Mouse (Mus musculus): ENCODE data around the gene Cdk8. TPM values are rescaled to one million over a fixed set of nuclear protein-coding genes. Genes with fewer than 3 reads are reported as not detected.

Cdk8 gene
- polyA plus RNA-seq, 1 experiment from 2014 or later, result 35.1 TPM

- H3K9ac ChIP-seq (ENCODE audit: low read length), result no peak overlapping the region
- no peak overlapping the region for H3K4me3 ChIP-seq (ENCODE audit: low read depth, low read length)
- no peaks in the 10 kb centered on the region for H3K27me3 ChIP-seq (replicated peaks; ENCODE audit: control insufficient read depth, insufficient read depth, low read length)
- DNase-seq (ENCODE audit: low spot score) (no peak), ATAC-seq (replicated peaks; ENCODE audit: low FRiP score, low TSS enrichment, low read depth) (no peak)
- no peak overlapping the region for H3K27ac ChIP-seq (ENCODE audit: low read depth)
- H3K9me3 ChIP-seq (ENCODE audit: control insufficient read depth, low read length), result 0 out of 2 replicates have a peak, but pooled peaks cover 3% of the 10 kb centered on the region
- no peak overlapping the region for H3K4me2 ChIP-seq (ENCODE audit: low read length)
- H3K36me3 ChIP-seq (ENCODE audit: control insufficient read depth, insufficient read depth, low read length), result peaks cover 10% of the 10 kb centered on the region
- no peaks in the 10 kb centered on the region for H3K4me1 ChIP-seq (replicated peaks; ENCODE audit: control insufficient read depth, insufficient read depth, low read length)
Measured at GRCm38 (mm10) chr5:146199073-146199472, 32.0 kb upstream of the Cdk8 start.

GRCm38 (mm10) chr5:146199540-146199939 lies 31.5 kb upstream of the Cdk8 start:
- Histone ChIP-seq H3K9me3 (ENCODE audit: control insufficient read depth, low read length) (0 out of 2 replicates have a peak, but pooled peaks cover 3% of the 10 kb centered on the region), H3K36me3 (ENCODE audit: control insufficient read depth, insufficient read depth, low read length) (peaks cover 15% of the 10 kb centered on the region), H3K27me3 (replicated peaks; ENCODE audit: control insufficient read depth, insufficient read depth, low read length) (no peaks in the 10 kb centered on the region), H3K4me2 (ENCODE audit: low read length) (no peak overlapping the region), H3K4me3 (ENCODE audit: low read depth, low read length) (no peak overlapping the region), H3K9ac (ENCODE audit: low read length) (no peak overlapping the region), H3K4me1 (replicated peaks; ENCODE audit: control insufficient read depth, insufficient read depth, low read length) (no peaks in the 10 kb centered on the region), H3K27ac (ENCODE audit: low read depth) (no peak overlapping the region)
- ATAC-seq (replicated peaks; ENCODE audit: low FRiP score, low TSS enrichment, low read depth), result no peak
- 86% methylated on average over 2 of the region's 2 CpGs for WGBS
- DNase-seq (ENCODE audit: low spot score), result no peak

DNA sequence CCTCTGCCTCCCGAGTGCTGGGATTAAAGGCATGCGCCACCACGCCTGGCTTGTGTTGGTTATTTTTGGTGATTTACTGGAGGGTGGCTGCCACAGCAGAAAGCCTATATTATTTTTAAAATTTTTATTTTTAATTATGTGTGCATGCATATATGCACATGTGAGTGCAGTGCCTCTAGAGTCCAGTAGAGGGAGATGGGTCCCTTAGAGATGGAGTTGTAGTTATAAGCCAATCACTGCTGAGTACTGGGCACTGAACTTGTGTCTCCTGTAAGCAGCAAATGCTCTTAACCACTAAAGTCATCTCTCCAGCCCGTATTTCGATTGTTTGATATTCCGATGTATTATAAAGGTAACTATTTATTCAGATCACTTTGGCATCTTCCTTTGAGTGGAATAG lies 30.4 kb upstream of the Cdk8 start:
- Histone ChIP-seq H3K36me3 (ENCODE audit: control insufficient read depth, insufficient read depth, low read length) (peaks cover 25% of the 10 kb centered on the region), H3K4me2 (ENCODE audit: low read length) (no peak overlapping the region), H3K4me3 (ENCODE audit: low read depth, low read length) (no peak overlapping the region), H3K4me1 (replicated peaks; ENCODE audit: control insufficient read depth, insufficient read depth, low read length) (no peaks in the 10 kb centered on the region), H3K9me3 (ENCODE audit: control insufficient read depth, low read length) (0 out of 2 replicates have a peak, but pooled peaks cover 3% of the 10 kb centered on the region), H3K27me3 (replicated peaks; ENCODE audit: control insufficient read depth, insufficient read depth, low read length) (no peaks in the 10 kb centered on the region), H3K9ac (ENCODE audit: low read length) (no peak overlapping the region), H3K27ac (ENCODE audit: low read depth) (no peak overlapping the region)
- WGBS, result 98% methylated on average over 6 of the region's 6 CpGs
- no peak for DNase-seq (ENCODE audit: low spot score)
- ATAC-seq (replicated peaks; ENCODE audit: low FRiP score, low TSS enrichment, low read depth), result no peak

- no peaks in the 10 kb centered on the region for H3K4me1 ChIP-seq (replicated peaks; ENCODE audit: control insufficient read depth, insufficient read depth, low read length)
- WGBS, result 82% methylated on average over 2 of the region's 2 CpGs
- no peak overlapping the region for H3K4me2 ChIP-seq (ENCODE audit: low read length)
- no peak overlapping the region for H3K4me3 ChIP-seq (ENCODE audit: low read depth, low read length)
- peaks cover 58% of the 10 kb centered on the region for H3K36me3 ChIP-seq (ENCODE audit: control insufficient read depth, insufficient read depth, low read length)
- no peak overlapping the region for H3K9ac ChIP-seq (ENCODE audit: low read length)
- ATAC-seq (replicated peaks; ENCODE audit: low FRiP score, low TSS enrichment, low read depth) (no peak), DNase-seq (ENCODE audit: low spot score) (no peak)
- no peak overlapping the region for H3K27ac ChIP-seq (ENCODE audit: low read depth)
- H3K9me3 ChIP-seq (ENCODE audit: control insufficient read depth, low read length), result 0 out of 2 replicates have a peak, but pooled peaks cover 3% of the 10 kb centered on the region
- H3K27me3 ChIP-seq (replicated peaks; ENCODE audit: control insufficient read depth, insufficient read depth, low read length), result no peaks in the 10 kb centered on the region
Measured at GRCm38 (mm10) chr5:146203921-146204320, 27.1 kb upstream of the Cdk8 start.

DNA sequence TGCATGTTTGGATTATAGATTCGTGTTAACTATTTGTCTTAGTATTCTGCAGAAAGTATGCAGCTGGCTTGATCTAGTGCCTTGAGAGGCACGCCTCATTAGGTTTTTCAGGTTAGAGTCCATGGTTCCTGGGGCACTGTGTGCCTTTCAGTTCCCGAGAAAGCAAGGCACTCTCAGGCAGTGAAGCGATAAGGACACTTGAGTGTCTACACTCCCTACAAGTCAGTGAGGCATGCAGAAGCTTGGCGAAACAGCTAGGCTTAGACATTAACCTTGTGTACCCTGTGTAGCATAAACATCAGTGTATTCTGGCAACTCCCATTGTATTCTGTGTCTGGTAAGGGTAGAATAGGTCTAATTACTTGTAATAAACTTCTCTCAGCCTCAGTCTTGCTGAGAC lies 25.5 kb upstream of the Cdk8 start:
- Histone ChIP-seq H3K4me3 (ENCODE audit: low read depth, low read length) (no peak overlapping the region), H3K27me3 (replicated peaks; ENCODE audit: control insufficient read depth, insufficient read depth, low read length) (no peaks in the 10 kb centered on the region), H3K9me3 (ENCODE audit: control insufficient read depth, low read length) (0 out of 2 replicates have a peak, but pooled peaks cover 3% of the 10 kb centered on the region), H3K9ac (ENCODE audit: low read length) (no peak overlapping the region), H3K27ac (ENCODE audit: low read depth) (no peak overlapping the region), H3K36me3 (ENCODE audit: control insufficient read depth, insufficient read depth, low read length) (peaks cover 72% of the 10 kb centered on the region), H3K4me2 (ENCODE audit: low read length) (no peak overlapping the region), H3K4me1 (replicated peaks; ENCODE audit: control insufficient read depth, insufficient read depth, low read length) (no peaks in the 10 kb centered on the region)
- no peak for DNase-seq (ENCODE audit: low spot score)
- WGBS, result 91% methylated on average over 5 of the region's 5 CpGs
- ATAC-seq (replicated peaks; ENCODE audit: low FRiP score, low TSS enrichment, low read depth), result no peak

DNA sequence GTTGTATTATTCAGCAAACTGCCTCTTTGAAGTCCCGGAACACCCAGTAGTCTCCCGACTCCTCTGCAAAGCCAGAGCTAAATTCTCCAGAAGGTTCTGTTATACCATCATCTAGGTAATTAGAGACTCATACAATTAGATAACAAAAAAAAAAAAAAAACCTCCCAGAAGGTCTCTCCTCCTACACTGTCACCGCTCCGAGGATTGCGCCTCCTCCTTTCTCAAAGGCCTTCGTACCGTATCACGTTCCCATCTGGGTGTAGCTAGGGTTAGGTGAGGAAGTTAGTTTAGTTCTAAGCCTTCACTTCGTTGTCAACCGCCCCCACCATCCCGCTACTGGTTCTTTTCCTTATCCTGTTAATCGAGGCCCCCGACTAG lies 10.5 kb upstream of the Cdk8 start:
- Histone ChIP-seq H3K27ac (ENCODE audit: low read depth) (peak overlapping the region; percentile 62), H3K36me3 (ENCODE audit: control insufficient read depth, insufficient read depth, low read length) (peaks cover 38% of the 10 kb centered on the region), H3K4me1 (replicated peaks; ENCODE audit: control insufficient read depth, insufficient read depth, low read length) (peaks cover 6% of the 10 kb centered on the region; the same call in 1 of the 2 replicates), H3K4me2 (ENCODE audit: low read length) (peak overlapping the region; percentile 78), H3K4me3 (ENCODE audit: low read depth, low read length) (peak overlapping the region; percentile 54), H3K9ac (ENCODE audit: low read length) (peak overlapping the region; percentile 82), H3K27me3 (replicated peaks; ENCODE audit: control insufficient read depth, insufficient read depth, low read length) (no peaks in the 10 kb centered on the region), H3K9me3 (ENCODE audit: control insufficient read depth, low read length) (no peaks in the 10 kb centered on the region)
- DNase-seq (ENCODE audit: low spot score) (no peak), ATAC-seq (replicated peaks; ENCODE audit: low FRiP score, low TSS enrichment, low read depth) (peak; percentile 45)
- 8% methylated on average over 13 of the region's 13 CpGs for WGBS

GRCm38 (mm10) chr5:146220879-146221714 lies 9.9 kb upstream of the Cdk8 start, which contains the start of gene Rnf6:
Gene Rnf6, minus strand, starts transcription at chr5:146221555.
- H3K27me3 ChIP-seq (replicated peaks; ENCODE audit: control insufficient read depth, insufficient read depth, low read length), result no peaks in the 10 kb centered on the region
- ATAC-seq (replicated peaks; ENCODE audit: low FRiP score, low TSS enrichment, low read depth), result peak; percentile 100
- whole genome bisulfite sequencing, result under 1% methylated on average over 67 of the region's 67 CpGs

DNA sequence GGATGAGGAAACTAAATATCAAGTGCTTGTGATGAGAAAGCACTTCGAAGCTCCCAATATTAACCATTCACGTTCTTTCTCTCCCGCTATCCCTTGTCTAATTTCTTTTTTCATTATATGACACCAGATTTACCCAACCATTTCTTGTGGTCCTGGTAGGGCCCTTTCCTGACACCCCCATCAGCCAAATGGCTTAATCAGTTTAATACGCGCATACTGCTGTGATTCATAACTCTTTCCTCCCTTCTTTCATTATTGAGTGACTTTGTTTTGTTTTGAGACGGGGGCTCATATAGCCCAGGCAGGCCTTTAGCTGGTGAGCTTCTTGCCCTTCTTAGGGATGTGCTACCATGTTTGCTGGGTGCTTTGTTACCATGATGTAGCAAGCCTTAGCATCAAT lies 9.3 kb upstream of the Cdk8 start:
- DNase-seq (ENCODE audit: low spot score) (peak; percentile 51), ATAC-seq (replicated peaks; ENCODE audit: low FRiP score, low TSS enrichment, low read depth) (no peak)
- peaks cover 6% of the 10 kb centered on the region; the same call in 1 of the 2 replicates for H3K4me1 ChIP-seq (replicated peaks; ENCODE audit: control insufficient read depth, insufficient read depth, low read length)
- H3K4me2 ChIP-seq (ENCODE audit: low read length), result peak overlapping the region; percentile 66
- WGBS, result 32% methylated on average over 6 of the region's 6 CpGs
- H3K36me3 ChIP-seq (ENCODE audit: control insufficient read depth, insufficient read depth, low read length), result peaks cover 29% of the 10 kb centered on the region
- H3K4me3 ChIP-seq (ENCODE audit: low read depth, low read length), result peak overlapping the region; percentile 54
- no peaks in the 10 kb centered on the region for H3K9me3 ChIP-seq (ENCODE audit: control insufficient read depth, low read length)
- no peaks in the 10 kb centered on the region for H3K27me3 ChIP-seq (replicated peaks; ENCODE audit: control insufficient read depth, insufficient read depth, low read length)
- H3K27ac ChIP-seq (ENCODE audit: low read depth), result peak overlapping the region; percentile 96
- H3K9ac ChIP-seq (ENCODE audit: low read length), result peak overlapping the region; percentile 82

More at GRCm38 (mm10) chr5:146220879-146221714, 9.9 kb upstream of the Cdk8 start, which contains the start of gene Rnf6:
- Histone ChIP-seq H3K4me3 (ENCODE audit: low read depth, low read length) (peak within 1 kb of the TSS; percentile 54), H3K27ac (ENCODE audit: low read depth) (peak within 1 kb of the TSS; percentile 96), H3K4me2 (ENCODE audit: low read length) (peak within 1 kb of the TSS; percentile 78), H3K36me3 (ENCODE audit: control insufficient read depth, insufficient read depth, low read length) (peaks cover 32% of the 10 kb centered on the region), H3K9ac (ENCODE audit: low read length) (peak within 1 kb of the TSS; percentile 82), H3K9me3 (ENCODE audit: control insufficient read depth, low read length) (no peaks in the 10 kb centered on the region), H3K4me1 (replicated peaks; ENCODE audit: control insufficient read depth, insufficient read depth, low read length) (peaks cover 6% of the 10 kb centered on the region; the same call in 1 of the 2 replicates)
- peak; percentile 94 for DNase-seq (ENCODE audit: low spot score)

Measured in intestine, embryonic 14.5 days (tissue).